Mouse (Mus musculus): ENCODE measurements around the gene 2610318N02Rik. TPM values are rescaled to one million over a fixed set of nuclear protein-coding genes. Genes with fewer than 3 reads are reported as not detected.
A peak's percentile ranks its signal among the peaks of the same experiment; 100 is the strongest.

Gene 2610318N02Rik
- polyA plus RNA-seq, 2 experiments, result 15.2 to 21.5 TPM

GRCm38 (mm10) chr16:17117309-17117799 lies 7.6 kb downstream of the 2610318N02Rik start:
- Histone ChIP-seq H3K9me3 (ENCODE audit: control insufficient read depth, low read length) (no peaks in the 10 kb centered on the region), H3K36me3 (replicated peaks; ENCODE audit: control insufficient read depth, insufficient read depth, low read depth) (no peaks in the 10 kb centered on the region), H3K4me2 (ENCODE audit: low read depth) (no peak overlapping the region), H3K27me3 (ENCODE audit: control insufficient read depth, insufficient read depth, low read length) (no peaks in the 10 kb centered on the region), H3K27ac (no peak overlapping the region), H3K4me3 (ENCODE audit: insufficient read depth in 1 of 2, low read depth in 2 of 2, low read length in 2 of 2) (no peak overlapping the region), H3K4me1 (replicated peaks; ENCODE audit: control insufficient read depth in 2 of 2, insufficient read depth in 2 of 2, low read length in 1 of 2) (no peaks in the 10 kb centered on the region), H3K9ac (replicated peaks) (no peak overlapping the region)
- no peak for TF ChIP-seq CTCF (IDR thresholded peaks at IDR 0.05; ENCODE audit: low read depth)
- no peak for TF ChIP-seq EP300 (IDR thresholded peaks at IDR 0.05; ENCODE audit: low read depth)
- ATAC-seq (ENCODE audit: insufficient read depth), result no peak
- DNase-seq (ENCODE audit: low read depth in 3 of 3, low spot score in 3 of 3), result no peak
- whole genome bisulfite sequencing (ENCODE audit: insufficient replicate concordance), result 73% methylated on average over 5 of the region's 5 CpGs

- peak within 1 kb of the TSS; percentile 79 for H3K4me2 ChIP-seq (ENCODE audit: low read depth)
- H3K4me3 ChIP-seq (ENCODE audit: insufficient read depth in 1 of 2, low read depth in 2 of 2, low read length in 2 of 2), result peak within 1 kb of the TSS; percentile 81 to 88
- no peak for TF ChIP-seq EP300 (IDR thresholded peaks at IDR 0.05; ENCODE audit: low read depth)
- 0 out of 2 replicates have a peak, but pooled peaks have one; percentile 7 for TF ChIP-seq CTCF (IDR thresholded peaks at IDR 0.05; ENCODE audit: low read depth)
- 5% methylated on average over 38 of the region's 38 CpGs for WGBS (ENCODE audit: insufficient replicate concordance)
- no peaks in the 10 kb centered on the region for H3K9me3 ChIP-seq (ENCODE audit: control insufficient read depth, low read length)
- H3K27ac ChIP-seq, result peak within 1 kb of the TSS; percentile 49
- peak; percentile 64 to 77 (median 72) for DNase-seq (ENCODE audit: low read depth in 3 of 3, low spot score in 3 of 3)
- H3K27me3 ChIP-seq (ENCODE audit: control insufficient read depth, insufficient read depth, low read length), result no peaks in the 10 kb centered on the region
- ATAC-seq (ENCODE audit: insufficient read depth), result peak; percentile 87
- H3K9ac ChIP-seq (replicated peaks), result peak within 1 kb of the TSS; percentile 83
- H3K36me3 ChIP-seq (replicated peaks; ENCODE audit: control insufficient read depth, insufficient read depth, low read depth), result peaks cover 20% of the 10 kb centered on the region
- peaks cover 3 to 6% of the 10 kb centered on the region in 2 experiments for H3K4me1 ChIP-seq (replicated peaks; ENCODE audit: control insufficient read depth in 2 of 2, insufficient read depth in 2 of 2, low read length in 1 of 2)
Measured at GRCm38 (mm10) chr16:17110771-17111743, 13.9 kb downstream of the 2610318N02Rik start, which contains the start of gene Ppil2. TSS of gene Ppil2 (minus strand) at chr16:17111257.

GRCm38 (mm10) chr16:17104600-17104999 lies 20.4 kb downstream of the 2610318N02Rik start:
- TF ChIP-seq CTCF (IDR thresholded peaks at IDR 0.05; ENCODE audit: low read depth), result no peak
- TF ChIP-seq EP300 (IDR thresholded peaks at IDR 0.05; ENCODE audit: low read depth), result no peak
- H3K9me3 ChIP-seq (ENCODE audit: control insufficient read depth, low read length), result no peaks in the 10 kb centered on the region
- ATAC-seq (ENCODE audit: insufficient read depth) (no peak), DNase-seq (ENCODE audit: low read depth in 3 of 3, low spot score in 3 of 3) (no peak)
- no peak overlapping the region for H3K4me3 ChIP-seq (ENCODE audit: insufficient read depth in 1 of 2, low read depth in 2 of 2, low read length in 2 of 2)
- no peak overlapping the region for H3K27ac ChIP-seq
- H3K4me2 ChIP-seq (ENCODE audit: low read depth), result no peak overlapping the region
- H3K4me1 ChIP-seq (replicated peaks; ENCODE audit: control insufficient read depth in 2 of 2, insufficient read depth in 2 of 2, low read length in 1 of 2), result no peaks in the 10 kb centered on the region
- WGBS (ENCODE audit: insufficient replicate concordance), result 80% methylated on average over 4 of the region's 4 CpGs
- no peak overlapping the region for H3K9ac ChIP-seq (replicated peaks)
- peaks cover 44% of the 10 kb centered on the region for H3K36me3 ChIP-seq (replicated peaks; ENCODE audit: control insufficient read depth, insufficient read depth, low read depth)
- H3K27me3 ChIP-seq (ENCODE audit: control insufficient read depth, insufficient read depth, low read length), result no peaks in the 10 kb centered on the region

DNA sequence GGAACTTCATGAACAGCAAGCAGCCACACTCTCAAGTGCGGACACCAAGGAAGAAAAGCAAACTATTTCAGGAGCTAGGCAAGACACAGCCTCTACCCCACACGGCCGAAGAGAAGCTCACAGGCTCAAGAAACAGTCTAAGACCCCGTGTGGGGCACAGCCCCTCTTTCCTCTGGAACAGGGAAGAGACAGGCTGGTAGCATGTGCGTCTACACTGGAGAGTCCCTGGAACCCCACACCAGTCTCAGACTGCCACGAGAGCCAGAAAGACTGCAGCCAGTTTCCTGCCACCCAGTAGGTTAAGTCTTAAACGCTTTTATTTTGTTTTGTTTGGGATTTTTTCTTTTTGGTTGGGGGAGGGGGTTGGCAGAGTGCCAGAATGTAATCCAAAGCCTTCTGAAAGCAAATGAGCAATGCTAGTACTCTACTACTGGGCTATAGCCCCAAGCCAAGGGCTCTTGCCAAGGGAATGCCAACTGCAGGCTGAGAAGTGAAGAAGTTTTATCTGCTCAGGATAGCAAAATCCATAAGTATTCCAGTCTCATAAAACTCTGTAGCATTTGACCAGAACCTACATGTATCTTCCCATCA lies 22.2 kb downstream of the 2610318N02Rik start:
- Histone ChIP-seq H3K27me3 (ENCODE audit: control insufficient read depth, insufficient read depth, low read length) (no peaks in the 10 kb centered on the region), H3K4me1 (replicated peaks; ENCODE audit: control insufficient read depth in 2 of 2, insufficient read depth in 2 of 2, low read length in 1 of 2) (no peaks in the 10 kb centered on the region), H3K9ac (replicated peaks) (no peak overlapping the region), H3K4me2 (ENCODE audit: low read depth) (no peak overlapping the region), H3K27ac (no peak overlapping the region), H3K36me3 (replicated peaks; ENCODE audit: control insufficient read depth, insufficient read depth, low read depth) (peaks cover 46% of the 10 kb centered on the region), H3K4me3 (ENCODE audit: insufficient read depth in 1 of 2, low read depth in 2 of 2, low read length in 2 of 2) (no peak overlapping the region), H3K9me3 (ENCODE audit: control insufficient read depth, low read length) (no peaks in the 10 kb centered on the region)
- DNase-seq (ENCODE audit: low read depth in 3 of 3, low spot score in 3 of 3), result no peak
- TF ChIP-seq CTCF (IDR thresholded peaks at IDR 0.05; ENCODE audit: low read depth), result no peak
- no peak for TF ChIP-seq EP300 (IDR thresholded peaks at IDR 0.05; ENCODE audit: low read depth)
- 74% methylated on average over 7 of the region's 7 CpGs for WGBS (ENCODE audit: insufficient replicate concordance)
- ATAC-seq (ENCODE audit: insufficient read depth), result no peak

DNA sequence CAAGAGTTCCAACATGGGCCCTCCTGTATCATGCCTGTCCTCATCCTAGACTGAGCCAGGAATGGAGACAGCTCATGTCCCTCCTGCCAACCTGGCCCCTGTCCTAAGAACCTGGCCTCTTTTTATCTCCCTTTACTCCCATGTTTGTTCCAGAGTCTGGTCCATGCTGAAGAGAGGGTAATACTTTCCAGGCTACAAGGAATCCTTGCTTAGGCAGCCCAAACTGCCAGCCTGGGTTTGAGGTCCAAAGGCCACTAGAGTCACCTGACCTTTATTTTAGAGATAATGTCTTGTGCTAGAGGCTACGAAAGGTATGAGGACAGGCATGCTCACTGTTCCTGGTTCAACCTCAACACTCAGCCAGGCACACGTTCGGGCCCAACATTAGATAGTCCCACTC lies 28.0 kb downstream of the 2610318N02Rik start:
- no peak for ATAC-seq (ENCODE audit: insufficient read depth)

More for the DNA sequence above, 28.0 kb downstream of the 2610318N02Rik start:
- H3K9me3 ChIP-seq (ENCODE audit: control insufficient read depth, low read length), result no peaks in the 10 kb centered on the region
- H3K27me3 ChIP-seq (ENCODE audit: control insufficient read depth, insufficient read depth, low read length), result no peaks in the 10 kb centered on the region
- H3K9ac ChIP-seq (replicated peaks), result no peak overlapping the region
- no peaks in the 10 kb centered on the region for H3K4me1 ChIP-seq (replicated peaks; ENCODE audit: control insufficient read depth in 2 of 2, insufficient read depth in 2 of 2, low read length in 1 of 2)
- peaks cover 52% of the 10 kb centered on the region for H3K36me3 ChIP-seq (replicated peaks; ENCODE audit: control insufficient read depth, insufficient read depth, low read depth)
- H3K27ac ChIP-seq, result no peak overlapping the region
- no peak overlapping the region for H3K4me3 ChIP-seq (ENCODE audit: insufficient read depth in 1 of 2, low read depth in 2 of 2, low read length in 2 of 2)
- TF ChIP-seq CTCF (IDR thresholded peaks at IDR 0.05; ENCODE audit: low read depth) (no peak), EP300 (IDR thresholded peaks at IDR 0.05; ENCODE audit: low read depth) (no peak)
- no peak overlapping the region for H3K4me2 ChIP-seq (ENCODE audit: low read depth)
- 77% methylated on average over 3 of the region's 3 CpGs for WGBS (ENCODE audit: insufficient replicate concordance)
- DNase-seq (ENCODE audit: low read depth in 3 of 3, low spot score in 3 of 3), result no peak

All from liver, embryonic 14.5 days (tissue).